Mouse (Mus musculus): Measurements from ENCODE around the gene Phactr2. TPM values are rescaled to one million over a fixed set of nuclear protein-coding genes. Genes with fewer than 3 reads are reported as not detected.

Gene Phactr2
- total RNA-seq, 2 experiments from 2014 or later = 39.9 to 43.4 TPM

DNA sequence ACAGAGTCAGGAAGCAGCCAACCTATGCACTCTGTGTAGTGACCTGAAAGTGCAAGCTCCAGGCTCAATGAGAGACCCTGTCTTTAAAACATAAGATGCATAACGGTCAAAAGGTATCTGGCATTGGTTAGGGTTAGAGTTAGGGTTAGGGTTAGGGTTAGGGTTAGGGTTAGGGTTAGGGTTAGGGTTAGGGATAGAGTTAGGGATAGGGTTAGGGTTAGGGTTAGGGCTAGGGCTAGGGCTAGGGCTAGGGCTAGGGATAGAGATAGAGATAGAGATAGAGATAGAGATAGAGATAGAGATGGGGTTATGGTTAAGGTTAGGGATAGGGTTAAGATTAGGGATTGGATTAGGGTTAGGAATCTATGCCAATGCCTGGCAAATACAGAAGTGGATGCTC is 72.2 kb downstream of the Phactr2 start:
- DNase-seq = no peak

DNA sequence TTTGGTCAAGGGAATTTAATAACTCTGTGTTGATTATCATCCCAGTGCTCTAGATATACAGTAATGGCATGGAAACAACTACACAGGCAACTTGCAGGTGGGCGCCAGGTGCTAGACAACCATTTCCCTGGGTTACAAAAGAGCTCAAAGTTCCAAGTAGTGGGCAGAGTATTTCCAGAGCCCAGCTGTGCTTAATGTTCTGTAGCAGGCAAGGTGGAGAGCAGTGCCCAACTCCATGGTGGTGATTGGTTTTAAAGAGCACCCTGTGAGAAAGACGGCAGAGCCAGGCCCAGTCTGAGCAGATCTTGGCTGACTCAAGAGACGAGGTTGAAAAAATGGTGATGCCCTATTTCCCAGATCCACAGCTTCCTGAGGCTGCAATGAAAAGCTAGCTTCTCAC is 78.5 kb downstream of the Phactr2 start:
- DNase-seq = no peak

DNA sequence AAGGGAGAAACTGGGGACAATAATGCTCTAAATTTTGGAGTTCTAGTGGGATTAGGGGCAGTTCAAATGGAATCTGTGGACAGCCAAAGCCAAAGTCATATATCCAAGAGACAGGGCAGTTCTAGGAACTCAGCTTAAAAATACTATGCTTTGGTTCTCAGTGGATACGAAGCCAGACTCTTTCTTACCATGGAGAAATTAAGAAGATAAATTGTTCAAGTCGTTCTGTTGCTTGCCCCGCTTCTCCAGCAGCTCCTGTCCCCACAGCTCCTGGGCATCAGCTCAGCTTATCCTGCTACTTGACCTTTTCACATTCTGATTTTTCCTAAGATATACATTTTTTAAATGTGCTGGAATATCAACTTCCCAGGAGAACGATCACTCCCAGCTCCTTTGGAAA is 80.2 kb downstream of the Phactr2 start:
- no peak for DNase-seq

DNA sequence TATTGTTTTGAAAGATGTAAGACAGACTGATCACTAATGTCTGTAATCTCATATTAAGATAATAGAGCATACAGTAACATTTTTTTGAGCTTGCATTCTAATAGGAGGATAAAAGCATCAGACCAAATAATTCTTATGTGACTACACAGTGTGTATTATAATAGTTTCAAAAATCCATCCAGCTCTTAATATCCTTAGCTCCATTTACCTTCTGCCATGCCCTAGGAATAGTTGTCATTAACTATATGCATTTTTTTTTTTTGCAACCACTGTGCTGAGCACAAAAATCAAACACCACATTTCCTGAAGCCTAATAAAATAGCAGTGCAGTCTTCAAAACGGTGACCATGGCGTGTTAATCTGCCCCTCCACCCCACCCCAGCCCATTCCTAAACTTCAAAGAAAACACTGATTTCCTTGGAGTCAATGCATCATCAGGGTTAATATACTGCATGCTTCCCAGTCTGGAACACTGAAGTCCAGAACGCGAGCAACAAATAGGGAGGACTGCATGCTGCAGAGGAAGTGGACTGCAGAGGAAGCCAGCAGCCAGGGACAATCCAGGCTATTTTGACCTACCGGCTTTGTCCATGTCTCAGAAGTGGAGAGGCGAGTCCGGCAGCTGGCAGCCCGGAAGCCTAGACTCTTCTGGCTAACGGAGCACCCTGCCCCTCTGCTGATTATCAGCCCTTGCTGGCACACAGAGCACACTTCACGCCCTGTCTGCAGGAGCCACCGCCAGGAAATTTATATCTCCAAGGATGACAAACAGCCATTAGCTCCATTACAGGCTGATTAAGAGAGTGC is 85.9 kb downstream of the Phactr2 start:
- peak; percentile 15 for DNase-seq

DNA sequence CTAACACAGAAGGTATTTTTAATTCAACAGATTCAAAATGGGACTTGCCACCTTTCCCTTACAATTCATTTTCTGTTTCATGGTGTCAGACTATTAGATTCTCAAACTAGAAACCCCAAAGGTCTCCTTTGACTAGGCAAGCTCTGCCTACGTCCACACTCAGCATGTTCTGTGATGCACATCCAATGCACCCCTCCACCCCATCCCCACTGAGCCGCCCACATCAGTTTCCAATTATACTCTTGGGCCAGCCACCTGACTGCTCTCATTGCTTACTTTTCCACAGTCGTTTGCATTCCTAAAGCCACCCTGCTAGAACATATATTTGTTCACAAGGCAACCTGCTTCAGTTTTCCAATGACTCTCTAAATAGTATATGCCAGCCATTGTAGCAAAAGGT is 89.3 kb downstream of the Phactr2 start:
- no peak for DNase-seq

DNA sequence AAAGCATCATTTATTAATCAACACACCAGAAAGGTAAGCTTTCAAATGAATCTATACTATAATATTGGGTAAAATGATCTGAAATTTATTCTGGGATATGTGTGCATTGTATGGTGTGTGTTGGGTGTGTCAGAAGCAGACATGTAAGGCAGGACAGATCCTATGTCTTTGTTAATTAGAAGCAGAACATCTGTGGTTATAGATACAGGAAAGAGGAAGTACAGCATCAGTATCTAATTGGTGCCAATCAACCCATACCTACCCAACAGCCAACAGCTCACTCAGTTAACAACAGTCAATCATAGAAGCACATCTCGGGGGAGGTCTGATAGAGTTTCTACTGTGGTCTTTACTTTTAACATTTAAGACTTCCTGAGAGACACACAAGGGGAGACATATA is 96.3 kb downstream of the Phactr2 start:
- DNase-seq = no peak

DNA sequence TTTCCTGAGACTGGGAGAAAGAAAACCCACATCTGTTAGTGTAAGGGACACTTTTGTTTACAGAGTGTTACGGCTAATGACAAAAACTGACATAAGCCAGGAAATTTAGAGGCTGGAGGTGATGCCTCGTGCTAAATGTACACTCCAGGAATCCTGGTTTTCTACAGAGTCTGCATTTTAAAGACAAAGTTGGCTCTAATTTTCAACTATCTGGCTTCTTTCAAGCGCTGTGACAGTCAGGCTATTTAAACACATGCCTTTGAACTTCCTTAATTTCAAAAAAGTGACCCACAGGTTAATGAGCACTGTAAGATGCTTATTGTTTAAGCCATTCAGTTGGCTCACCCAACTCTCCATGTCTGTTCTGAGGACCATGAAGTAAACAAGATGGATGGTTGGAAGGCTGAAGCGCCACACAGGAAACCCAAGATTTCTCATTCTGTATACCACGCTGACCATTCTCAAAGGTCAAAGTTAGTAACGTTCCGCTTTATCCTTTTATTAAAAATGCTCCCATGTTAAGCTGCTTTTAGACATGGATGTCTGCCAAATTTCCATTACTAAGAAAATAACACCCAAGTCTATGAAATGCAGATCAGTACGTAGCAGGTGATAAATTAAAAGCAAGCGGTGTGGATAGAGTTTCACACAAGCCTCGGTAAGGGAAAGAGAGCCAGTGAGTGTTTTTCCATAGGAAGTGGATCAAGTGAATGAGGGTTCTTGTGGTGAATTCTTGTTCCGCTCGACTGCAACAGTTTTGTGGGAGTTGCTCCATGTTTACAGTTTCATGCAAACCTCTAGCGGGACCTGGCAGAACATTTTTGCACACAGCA is 97.6 kb downstream of the Phactr2 start:
- DNase-seq = no peak

DNA sequence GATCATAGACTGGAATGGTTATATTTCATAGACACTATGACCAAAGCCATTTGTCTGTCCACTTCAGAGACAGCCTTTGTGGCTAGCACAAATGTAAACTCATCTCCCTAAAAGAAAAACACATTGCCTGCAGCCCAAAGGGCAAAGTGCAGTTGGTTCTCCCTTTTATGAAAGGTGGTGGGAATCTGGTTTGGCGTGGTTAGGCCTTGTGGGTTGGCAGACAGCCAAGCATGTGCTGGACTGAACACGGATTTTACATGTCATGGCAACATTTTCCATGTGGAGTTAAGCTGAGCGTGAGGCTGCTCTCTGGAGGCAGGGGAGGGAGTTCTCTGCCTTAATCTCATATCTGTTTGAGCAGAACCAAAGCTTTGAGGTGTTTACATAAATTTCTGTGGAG is 98.4 kb downstream of the Phactr2 start:
- DNase-seq = peak; percentile 29

DNA sequence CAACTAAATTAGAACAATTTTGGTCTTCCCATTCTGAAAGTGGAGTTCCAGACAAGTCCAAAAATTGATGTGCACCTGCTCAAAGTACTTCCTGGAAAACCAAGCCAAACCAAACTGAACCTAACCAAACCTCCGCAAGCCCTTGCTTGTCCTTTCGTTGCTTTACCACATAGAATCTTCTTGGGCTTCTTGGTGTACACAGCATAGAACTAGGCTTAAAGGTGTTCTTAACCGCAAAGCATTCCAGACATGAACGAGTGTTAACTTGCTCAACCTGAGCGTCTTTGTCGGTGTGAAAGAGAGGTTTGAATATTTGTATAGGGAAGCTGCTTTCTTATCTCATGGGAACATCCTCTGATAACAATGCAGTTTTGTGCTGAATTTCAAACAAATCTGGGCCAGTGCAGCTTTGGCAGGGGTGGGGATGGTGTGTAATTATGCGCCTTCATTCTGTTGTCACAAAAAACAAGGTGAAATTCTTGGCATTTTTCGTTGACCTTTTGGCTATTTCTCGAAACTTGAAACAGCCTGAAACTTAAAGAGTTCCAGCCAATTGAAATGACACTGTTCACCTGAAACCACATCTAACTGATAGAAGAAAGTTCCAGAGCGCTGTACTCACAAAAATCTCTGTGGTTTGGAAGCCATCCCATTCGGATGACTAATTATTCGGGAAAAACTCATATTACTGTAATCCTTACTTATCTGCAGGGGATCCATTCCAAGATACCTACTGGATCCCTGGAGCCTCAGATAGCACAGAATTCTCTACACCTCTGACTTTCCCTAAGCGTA is 104.4 kb downstream of the Phactr2 start:
- no peak for DNase-seq

DNA sequence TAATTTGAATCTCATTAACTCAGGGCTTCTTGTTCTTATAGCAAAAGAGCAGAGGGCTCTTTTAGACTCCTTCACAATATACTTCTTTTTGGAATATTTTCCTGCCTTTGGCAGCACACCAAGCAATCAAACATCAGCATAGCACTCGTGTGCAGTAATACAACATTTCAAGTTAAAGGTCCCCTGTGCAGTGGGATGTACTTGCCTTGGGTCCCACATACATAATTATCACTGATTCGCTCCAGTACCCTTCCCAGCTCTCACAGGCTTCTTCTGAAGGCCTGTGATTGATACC is 110.0 kb downstream of the Phactr2 start:
- no peak for DNase-seq

DNA sequence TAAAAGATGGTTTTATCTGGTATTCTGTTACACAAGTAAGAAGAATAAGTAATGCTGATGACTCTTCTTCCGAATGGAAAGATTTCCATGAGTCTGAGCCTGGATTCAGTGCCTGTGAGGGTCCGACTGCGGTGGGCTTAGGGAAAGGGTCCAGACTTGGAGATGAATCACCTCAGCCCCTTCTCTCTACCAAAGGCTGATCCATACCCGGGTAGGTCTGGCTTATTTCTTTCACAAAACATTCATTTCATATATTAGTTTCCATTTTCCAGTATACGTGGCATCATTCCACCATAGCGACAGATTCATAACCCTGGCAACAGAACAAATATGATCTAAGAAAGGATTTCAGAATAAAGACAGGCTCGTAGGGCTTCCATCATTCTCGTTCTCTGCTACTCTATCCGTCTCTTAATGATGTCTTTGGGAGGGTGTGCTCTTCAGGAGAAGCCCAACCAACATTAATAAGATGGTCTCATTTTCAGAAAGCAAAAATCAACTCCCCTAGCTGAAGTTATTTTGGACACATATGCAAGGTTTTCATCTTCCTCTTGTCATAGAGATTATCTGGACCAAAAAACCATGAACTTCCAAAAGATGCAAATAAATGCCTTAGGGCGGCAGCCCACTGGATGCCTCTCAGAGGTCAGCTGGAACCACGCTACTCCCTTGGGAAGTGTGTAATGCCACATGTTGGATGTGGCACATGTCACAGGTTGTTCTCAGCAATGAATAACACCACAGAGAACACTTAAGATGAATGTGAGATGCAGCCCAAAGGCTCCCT is 110.5 kb downstream of the Phactr2 start:
- no peak for DNase-seq

DNA sequence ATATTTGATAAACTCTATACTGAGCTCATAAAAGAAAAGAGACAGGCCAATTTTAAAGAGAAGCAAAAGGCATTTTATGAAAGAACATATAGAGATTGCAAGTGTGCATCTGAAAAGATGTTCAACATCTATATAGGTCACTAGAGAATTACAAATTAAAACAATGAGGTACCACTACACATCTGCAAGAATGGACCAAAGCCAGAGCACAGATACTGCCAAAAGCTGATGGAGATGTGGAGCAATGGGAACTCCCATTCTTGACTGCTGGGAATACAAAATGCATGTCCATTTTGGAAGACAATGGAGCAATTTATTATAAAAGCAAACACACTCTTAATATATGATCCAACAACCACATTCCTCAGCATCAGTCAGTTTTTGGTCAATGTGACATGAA is 113.3 kb downstream of the Phactr2 start:
- DNase-seq = no peak

DNA sequence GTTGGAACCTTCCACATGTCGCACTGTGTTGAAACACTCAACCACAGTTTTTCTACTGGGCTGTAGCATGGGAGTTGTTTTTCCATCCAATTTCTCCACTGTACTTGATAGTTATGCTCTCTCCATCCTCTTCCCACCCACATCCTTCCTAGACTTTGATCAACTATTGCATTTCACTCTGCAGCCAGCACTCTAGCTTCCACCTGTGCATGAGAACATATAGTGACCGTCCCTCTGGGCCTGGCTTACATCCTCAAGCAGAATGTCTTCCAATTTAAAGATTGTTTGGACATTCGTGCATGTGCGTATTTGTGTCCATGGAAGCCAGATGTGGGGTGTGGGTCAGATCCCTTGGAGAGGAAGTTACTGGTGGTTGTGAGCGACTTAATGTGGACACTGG is 114.4 kb downstream of the Phactr2 start:
- DNase-seq = no peak

DNA sequence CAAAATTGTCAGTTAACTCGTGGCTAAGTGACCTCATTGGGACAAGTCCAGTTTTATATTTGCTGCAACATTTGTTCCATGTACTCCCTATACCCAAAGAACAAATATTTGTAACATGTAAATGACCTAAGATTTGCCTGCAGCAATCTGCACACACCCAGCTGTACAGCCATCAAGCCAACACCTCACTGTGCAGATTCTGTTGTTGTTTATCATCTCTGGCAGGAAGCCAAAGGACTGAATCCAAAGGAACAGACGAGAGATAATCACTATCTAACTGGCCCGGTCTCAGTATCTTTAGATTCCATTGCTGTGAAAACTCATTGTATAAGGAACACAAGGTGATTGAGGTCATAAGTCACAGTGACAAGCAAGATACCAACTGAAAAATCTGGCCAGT is 115.5 kb downstream of the Phactr2 start:
- DNase-seq = no peak

DNA sequence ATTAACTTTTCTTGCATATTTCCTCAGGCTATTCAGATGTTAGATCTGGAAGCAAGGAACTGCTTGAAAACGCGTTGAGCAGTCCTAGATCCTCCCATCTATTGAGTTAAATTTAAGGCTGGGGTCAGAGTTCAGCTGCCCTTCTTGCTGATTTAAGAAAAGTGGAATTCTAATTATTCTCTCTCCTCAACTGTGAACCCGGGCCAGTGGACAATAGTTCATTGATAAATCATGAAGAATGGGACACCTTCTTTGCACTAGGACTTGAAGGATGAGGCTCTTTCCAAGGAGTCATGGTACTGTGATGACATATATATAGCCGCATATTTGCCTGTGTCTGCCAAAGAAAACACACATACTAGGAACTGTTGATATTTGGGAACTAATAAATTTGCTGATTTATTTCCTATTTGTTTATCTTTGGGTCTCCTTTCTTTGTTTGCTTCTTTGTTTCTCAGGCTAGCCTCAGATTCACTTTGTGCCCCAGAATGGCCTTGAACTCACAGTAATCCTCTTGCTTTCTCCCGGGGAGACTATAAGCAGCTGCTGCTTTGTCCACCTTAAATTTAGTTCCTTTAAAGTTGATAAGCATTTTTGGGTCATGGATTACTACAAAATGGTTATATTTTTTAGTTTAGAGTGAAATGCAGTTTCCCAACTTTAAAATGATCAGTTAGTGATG is 127.5 kb downstream of the Phactr2 start:
- DNase-seq = no peak

DNA sequence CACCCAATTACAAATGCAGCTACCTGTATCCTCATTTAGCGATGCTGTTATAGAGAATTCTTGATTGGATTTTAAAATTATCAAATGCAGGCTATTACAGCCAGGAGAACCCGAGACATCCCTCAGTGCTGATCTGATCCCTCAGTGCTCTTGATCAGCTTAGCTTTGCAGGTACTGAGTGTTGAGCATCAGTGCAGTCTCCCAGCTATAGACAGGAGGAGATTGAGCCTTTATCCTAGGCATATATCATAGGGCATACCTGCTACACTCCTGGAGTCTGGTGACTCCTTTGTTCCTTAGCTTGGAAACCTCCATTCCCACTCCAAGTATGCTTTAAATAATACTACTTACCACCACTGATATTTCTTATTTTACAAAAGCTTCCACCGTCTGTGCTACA is 133.6 kb downstream of the Phactr2 start:
- DNase-seq = no peak

DNA sequence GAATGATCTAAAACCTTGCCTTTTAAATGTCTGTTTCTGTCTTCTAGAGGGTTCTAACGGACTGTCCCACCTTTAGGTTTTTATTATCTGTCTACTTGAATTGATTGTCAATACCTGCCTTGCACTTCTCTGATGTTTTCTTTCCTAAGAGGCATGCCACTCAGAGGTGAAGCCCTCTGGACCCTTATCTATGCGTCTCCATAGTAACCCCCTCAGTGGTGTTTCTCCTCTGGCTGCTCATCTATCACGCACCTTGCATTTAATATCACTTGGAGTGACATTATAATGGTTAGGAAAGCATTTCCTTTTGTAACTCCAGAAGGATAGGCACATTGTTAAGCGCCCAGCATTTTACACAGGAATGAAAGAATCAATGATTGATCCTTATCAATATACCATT is 137.2 kb downstream of the Phactr2 start:
- DNase-seq = no peak

DNA sequence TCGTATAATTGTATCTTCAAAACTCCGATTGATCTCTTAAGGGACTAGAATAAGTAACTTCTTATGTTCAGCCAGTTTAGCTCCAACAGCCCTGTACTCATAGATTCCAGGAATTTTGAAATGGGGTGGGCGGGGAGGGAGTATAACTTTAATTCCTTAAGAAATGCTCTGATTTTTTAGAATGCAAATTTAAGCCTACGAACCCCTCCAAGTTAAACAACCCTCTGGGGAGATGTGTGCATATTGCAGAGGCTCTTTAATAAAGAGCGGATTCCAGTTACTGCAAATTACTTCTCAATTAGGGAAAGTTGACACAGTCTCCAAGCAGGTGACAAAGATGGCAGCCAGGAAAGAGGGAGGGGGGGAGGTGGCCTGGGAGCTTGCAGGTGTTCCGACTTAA is 138.4 kb downstream of the Phactr2 start:
- DNase-seq = no peak

DNA sequence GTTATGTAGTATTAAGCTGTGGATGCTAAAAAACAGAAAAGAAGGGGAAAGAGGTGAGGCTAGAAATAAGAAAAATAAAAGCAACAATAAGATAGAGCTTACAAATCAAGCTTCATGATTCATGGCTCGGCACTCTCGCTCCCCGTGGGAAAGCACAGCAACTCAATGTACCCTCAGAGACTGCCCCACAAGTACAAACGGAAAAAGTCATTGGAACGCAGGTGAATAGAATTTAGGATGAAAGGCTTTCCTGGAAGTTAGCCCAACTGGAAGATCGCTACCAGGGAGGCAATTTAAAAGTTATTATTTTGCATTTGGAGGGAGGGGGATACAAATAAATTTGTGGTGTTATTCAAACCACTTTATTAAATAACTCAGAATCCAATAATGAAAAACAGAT is 138.9 kb downstream of the Phactr2 start:
- no peak for DNase-seq

DNA sequence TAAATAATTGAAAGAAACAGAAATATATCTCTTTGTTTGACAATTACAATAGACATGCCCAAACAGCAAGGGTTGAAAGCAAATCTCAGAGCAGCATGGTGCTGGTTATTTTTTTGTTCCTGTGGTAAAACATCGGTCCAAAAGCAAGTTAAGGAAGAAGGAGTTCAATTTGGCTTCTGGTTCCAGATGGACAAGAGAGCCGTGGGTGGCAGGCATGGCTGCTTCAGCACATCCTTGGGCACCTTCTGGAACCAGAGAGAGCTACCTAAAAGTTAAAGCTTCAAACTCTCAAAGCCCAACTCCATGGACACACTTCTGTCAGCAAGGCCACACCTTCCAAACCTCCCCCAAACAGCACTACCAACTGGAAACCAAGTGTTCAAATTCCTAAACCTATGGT is 140.4 kb downstream of the Phactr2 start:
- DNase-seq = no peak

DNA sequence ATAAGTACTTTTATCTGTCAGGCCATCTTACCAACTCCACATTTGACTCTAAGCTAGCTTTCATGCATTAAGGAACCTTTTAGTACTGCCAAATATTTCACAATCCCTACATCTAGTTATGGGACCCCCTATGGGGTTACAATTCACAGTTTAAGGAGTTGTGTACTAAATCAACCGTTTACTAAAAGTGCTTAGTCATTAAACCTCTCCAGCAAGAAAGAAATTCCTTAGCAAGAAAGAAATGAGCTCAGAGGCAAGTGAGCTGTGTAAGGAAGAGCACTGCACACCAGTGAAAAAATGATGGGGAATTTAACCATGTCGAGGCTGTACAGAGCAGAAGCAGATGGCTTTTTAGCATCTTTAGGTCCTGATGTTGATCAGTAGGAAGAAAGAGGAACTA is 141.2 kb downstream of the Phactr2 start:
- no peak for DNase-seq

All from gastrocnemius, postnatal 10 days (tissue).